Mouse (Mus musculus) myocyte (in vitro differentiated cells): ENCODE results near the gene Pabpn1. TPM values are rescaled to one million over a fixed set of nuclear protein-coding genes. Genes with fewer than 3 reads are reported as not detected.

Experiments
- H3K27me3 ChIP-seq: one replicate; pipeline ENCODE4 v1.6.1; 2011; ENCODE audit not compliant: control insufficient read depth, insufficient read depth, insufficient read length
- H3K36me3 ChIP-seq: one replicate; pipeline ENCODE4 v1.6.1; 2011; ENCODE audit not compliant: control insufficient read depth, insufficient read depth
- H3K4me2 ChIP-seq: one replicate; pipeline ENCODE4 v1.6.1; 2011; ENCODE audit warnings: low read depth, control low read depth
- H3K4me3 ChIP-seq: one replicate; pipeline ENCODE4 v1.5.1; 2011; ENCODE audit warnings: mild to moderate bottlenecking, control low read depth, moderate library complexity
- H3K79me2 ChIP-seq: one replicate; pipeline ENCODE4 v1.6.1; 2011; ENCODE audit not compliant: control insufficient read depth, insufficient read depth
- H3ac ChIP-seq: one replicate; pipeline ENCODE4 v1.6.1; 2011; ENCODE audit not compliant: control insufficient read depth, insufficient read length
- CEBPB ChIP-seq: IDR thresholded peaks from 2 replicates; pipeline ENCODE4 v1.6.1; 2011; ENCODE audit warnings: mild to moderate bottlenecking, moderate library complexity; ENCODE audit not compliant: poor library complexity, insufficient read depth, severe bottlenecking
- E2F4 ChIP-seq: IDR thresholded peaks from one replicate; pipeline ENCODE4 v1.6.1; 2011; ENCODE audit warnings: mild to moderate bottlenecking, control low read depth, moderate library complexity; ENCODE audit not compliant: insufficient read depth
- MAX ChIP-seq: IDR thresholded peaks from one replicate; pipeline ENCODE4 v1.6.1; 2011; ENCODE audit warnings: low read depth, mild to moderate bottlenecking, control low read depth
- MYOD1 ChIP-seq, 3 experiments: IDR thresholded peaks; one replicate each; pipeline ENCODE4 v1.6.1; 2011; ENCODE audit warnings: control low read depth in 2 of 3, low read depth in 2 of 3, mild to moderate bottlenecking in 2 of 3, moderate library complexity in 1 of 3; ENCODE audit not compliant: insufficient read length in 2 of 3, control insufficient read depth in 1 of 3
- MYOG ChIP-seq, 3 experiments: IDR thresholded peaks; one replicate each; pipeline ENCODE4 v1.6.1; 2011; ENCODE audit warnings: control low read depth in 2 of 3, low read depth in 2 of 3, mild to moderate bottlenecking in 2 of 3; ENCODE audit not compliant: insufficient read length in 2 of 3, control insufficient read depth in 1 of 3, insufficient read depth in 1 of 3
- POLR2A ChIP-seq: IDR thresholded peaks from one replicate; pipeline ENCODE4 v1.6.1; 2011; ENCODE audit warnings: low read depth, mild to moderate bottlenecking, control low read depth, moderate library complexity; ENCODE audit not compliant: insufficient read length
- POLR2AphosphoS2 ChIP-seq: IDR thresholded peaks from one replicate; pipeline ENCODE4 v1.6.1; 2011; ENCODE audit warnings: low read depth, control low read depth; ENCODE audit not compliant: insufficient read length
- REST ChIP-seq: IDR thresholded peaks from one replicate; pipeline ENCODE4 v1.6.1; 2011; ENCODE audit warnings: mild to moderate bottlenecking, control low read depth, moderate library complexity; ENCODE audit not compliant: insufficient read depth, insufficient read length
- SRF ChIP-seq: IDR thresholded peaks from one replicate; pipeline ENCODE4 v1.6.1; 2011; ENCODE audit warnings: low read depth; ENCODE audit not compliant: control insufficient read depth, insufficient read length
- TCF12 ChIP-seq: IDR thresholded peaks from one replicate; pipeline ENCODE4 v1.6.1; 2011; ENCODE audit warnings: mild to moderate bottlenecking, control low read depth; ENCODE audit not compliant: poor library complexity, insufficient read depth, severe bottlenecking
- TCF3 ChIP-seq: IDR thresholded peaks from one replicate; pipeline ENCODE4 v1.6.1; 2011; ENCODE audit warnings: low read depth, control low read depth; ENCODE audit not compliant: insufficient read length
- USF1 ChIP-seq: IDR thresholded peaks from one replicate; pipeline ENCODE4 v1.6.1; 2011; ENCODE audit warnings: low read depth, mild to moderate bottlenecking, control low read depth, moderate library complexity
- polyA plus RNA-seq: library from polyadenylated mRNA; unstranded; fragments of >200 nt; fragmentation: generic; extraction: Trizol; gene quantifications from one replicate; pipeline ENCODE4 v1.2.1, GENCODE M21; 2012; ENCODE audit warnings: missing spikeins

The Pabpn1 gene
- polyA plus RNA-seq, 1 experiment = 70.6 TPM

GRCm38 (mm10) chr14:54920076-54920685 lies 27.9 kb downstream of the Pabpn1 start:
- no peaks in the 10 kb centered on the region for H3K79me2 ChIP-seq
- H3ac ChIP-seq = no peak overlapping the region
- TF ChIP-seq TCF3 (no peak), MYOD1 (IDR thresholded peaks at IDR 0.05; ENCODE audit: control insufficient read depth in 1 of 3, insufficient read length in 2 of 3, low read depth in 2 of 3) (no peak), MAX (no peak), REST (no peak), POLR2A (no peak), SRF (no peak), MYOG (IDR thresholded peaks at IDR 0.05; ENCODE audit: control insufficient read depth in 1 of 3, insufficient read depth in 1 of 3, insufficient read length in 2 of 3, low read depth in 2 of 3) (no peak), USF1 (no peak), E2F4 (no peak), POLR2AphosphoS2 (no peak), TCF12 (no peak), CEBPB (no peak)
- H3K27me3 ChIP-seq = peaks cover 36% of the 10 kb centered on the region
- no peak overlapping the region for H3K4me2 ChIP-seq
- no peaks in the 10 kb centered on the region for H3K36me3 ChIP-seq
- no peak overlapping the region for H3K4me3 ChIP-seq

DNA sequence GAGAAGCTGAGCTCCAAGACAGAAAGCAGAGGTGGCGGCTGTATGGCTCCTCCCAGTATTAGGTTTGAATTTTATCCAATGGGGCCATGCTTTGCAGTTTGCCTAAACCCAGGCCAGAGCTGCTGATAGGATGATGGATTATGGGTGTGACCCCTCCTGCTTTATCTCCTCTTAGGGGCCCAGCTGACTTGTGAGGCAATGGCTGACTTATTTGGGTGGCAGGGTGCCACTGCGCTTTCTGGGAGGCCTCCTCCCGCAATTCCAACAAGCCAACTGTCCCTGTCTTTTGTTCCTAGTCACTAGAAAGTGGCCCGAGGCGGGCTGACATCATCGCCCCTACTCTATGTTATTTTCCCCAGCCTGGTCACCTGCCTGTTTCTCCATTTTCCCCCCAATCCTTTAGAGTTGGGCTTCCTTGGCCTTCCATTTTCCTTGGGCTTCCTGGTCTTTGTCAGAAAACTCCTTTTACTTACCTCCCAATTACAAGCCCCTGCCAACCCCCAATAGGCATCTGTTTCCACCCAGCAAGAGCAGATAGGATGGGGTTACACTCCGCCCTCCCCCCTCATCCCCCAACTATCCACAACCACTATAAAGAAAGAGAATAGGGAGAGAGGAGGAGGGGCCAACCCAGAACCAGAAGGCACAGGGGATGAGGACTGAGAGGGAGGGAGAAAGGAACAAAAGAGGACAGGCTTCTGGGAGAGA lies 32.5 kb downstream of the Pabpn1 start:
- H3K27me3 ChIP-seq = peaks cover 35% of the 10 kb centered on the region
- no peak overlapping the region for H3ac ChIP-seq
- no peaks in the 10 kb centered on the region for H3K36me3 ChIP-seq
- peak overlapping the region; percentile 24 for H3K4me2 ChIP-seq
- no peaks in the 10 kb centered on the region for H3K79me2 ChIP-seq
- no peak for TF ChIP-seq SRF
- TF ChIP-seq REST = no peak
- TF ChIP-seq MYOG (IDR thresholded peaks at IDR 0.05; ENCODE audit: control insufficient read depth in 1 of 3, insufficient read depth in 1 of 3, insufficient read length in 2 of 3, low read depth in 2 of 3) = no peak
- no peak for TF ChIP-seq TCF12
- no peak for TF ChIP-seq POLR2AphosphoS2
- TF ChIP-seq E2F4 = no peak
- no peak for TF ChIP-seq POLR2A
- TF ChIP-seq USF1 = no peak
- TF ChIP-seq MAX = no peak
- no peak for TF ChIP-seq MYOD1 (IDR thresholded peaks at IDR 0.05; ENCODE audit: control insufficient read depth in 1 of 3, insufficient read length in 2 of 3, low read depth in 2 of 3)
- TF ChIP-seq CEBPB = no peak
- H3K4me3 ChIP-seq = no peak overlapping the region

DNA sequence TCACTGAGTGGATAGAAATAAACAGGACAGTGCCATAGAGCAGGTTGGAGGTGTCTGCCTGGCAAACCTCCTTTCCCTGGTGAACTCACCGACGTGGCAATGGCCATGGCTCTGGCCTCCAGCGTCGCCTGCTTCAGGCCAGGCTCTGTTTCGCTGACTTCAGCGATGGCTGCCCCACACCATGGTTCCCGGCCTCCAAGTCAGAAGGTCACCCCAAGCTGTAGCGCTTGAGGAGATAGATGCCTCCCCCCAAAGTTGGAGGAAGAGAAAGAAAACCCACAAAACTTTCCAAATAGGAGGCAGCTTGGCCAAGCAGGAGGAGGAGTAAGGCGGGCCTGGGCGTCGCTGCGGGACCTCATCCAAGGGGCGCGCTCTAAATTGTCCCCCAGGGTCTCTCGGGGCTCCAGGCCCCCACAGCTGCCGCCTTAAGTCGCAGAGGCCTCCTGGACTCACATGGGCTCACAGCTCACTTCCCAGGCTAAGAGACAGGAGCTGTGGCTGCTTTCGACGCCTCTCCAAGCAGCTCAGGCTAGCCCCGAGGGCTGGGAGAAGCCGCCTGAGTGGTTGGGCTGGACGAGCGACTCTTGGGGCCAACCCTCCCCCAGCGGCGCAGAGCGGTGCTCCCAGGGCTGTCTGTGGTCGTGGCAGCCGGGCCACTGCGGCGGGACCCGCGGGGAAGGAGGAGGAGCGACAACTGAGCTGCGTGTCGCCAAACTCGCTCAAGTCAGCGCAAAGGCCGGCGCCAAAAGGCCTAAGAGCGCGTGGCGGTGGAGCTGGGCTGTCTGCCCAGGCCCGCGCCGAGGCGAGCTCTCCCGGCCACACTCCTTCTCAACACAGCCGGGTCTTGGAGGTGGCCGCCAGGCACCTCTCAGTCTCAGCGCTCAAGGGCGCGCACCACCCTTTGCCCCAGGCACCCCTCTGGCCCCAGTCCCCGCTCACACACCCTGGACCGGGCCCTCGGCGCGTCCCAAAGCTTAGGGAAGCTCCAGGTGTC lies 33.3 kb downstream of the Pabpn1 start, which contains the start of gene Efs:
TSS of gene Efs (minus strand) at position 778 of the 994 bp plus-strand sequence.
- TF ChIP-seq E2F4 = no peak
- peak in 1 of 3 experiments; percentile 11 for TF ChIP-seq MYOD1 (IDR thresholded peaks at IDR 0.05; ENCODE audit: control insufficient read depth in 1 of 3, insufficient read length in 2 of 3, low read depth in 2 of 3)
- H3K79me2 ChIP-seq = no peaks in the 10 kb centered on the region
- peak within 1 kb of the TSS; percentile 34 for H3K4me2 ChIP-seq
- no peak within 1 kb of the TSS for H3K4me3 ChIP-seq
- peaks cover 31% of the 10 kb centered on the region for H3K27me3 ChIP-seq
- H3K36me3 ChIP-seq = no peaks in the 10 kb centered on the region
- H3ac ChIP-seq = no peak within 1 kb of the TSS

DNA sequence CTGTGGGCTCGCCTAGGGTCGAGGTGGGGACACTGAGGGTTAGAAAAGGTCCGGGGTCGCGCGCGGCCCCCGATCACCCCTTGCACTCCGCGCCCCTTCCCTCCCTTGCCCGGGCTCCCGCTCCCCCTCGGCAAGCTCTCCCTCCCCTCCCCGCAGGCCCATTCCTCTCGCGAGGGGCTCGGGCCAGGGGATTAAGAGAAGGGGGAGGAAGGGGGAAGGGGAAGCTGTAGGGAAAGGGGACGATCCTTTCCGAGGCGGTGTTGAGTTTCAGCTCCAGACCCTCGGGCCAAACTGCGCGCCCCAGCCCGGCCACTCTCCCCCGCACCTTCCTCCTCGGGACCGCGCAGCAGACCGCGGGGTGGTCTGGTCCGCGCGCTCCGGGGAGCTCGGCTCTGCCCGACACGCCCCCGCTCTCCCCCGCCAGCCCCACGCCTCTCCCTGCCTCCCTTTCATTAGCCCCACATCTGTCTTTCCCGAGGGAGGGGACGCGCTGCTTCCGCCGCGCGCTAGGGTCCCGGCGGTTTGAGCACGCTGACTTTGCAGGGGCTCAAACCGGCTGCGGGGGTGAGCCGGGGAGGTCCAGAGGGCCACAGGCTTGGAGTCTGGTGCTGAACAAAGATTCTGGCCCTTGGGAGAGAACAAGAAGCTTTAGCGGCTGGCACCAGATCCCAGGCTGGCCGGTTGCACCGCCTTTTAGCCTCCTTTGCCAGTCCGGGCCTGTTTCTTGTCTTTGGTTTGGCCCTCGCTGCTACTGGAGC lies 34.3 kb downstream of the Pabpn1 start:
- H3K27me3 ChIP-seq = peaks cover 26% of the 10 kb centered on the region
- H3K36me3 ChIP-seq = no peaks in the 10 kb centered on the region
- no peak overlapping the region for H3K4me3 ChIP-seq
- H3K4me2 ChIP-seq = peak overlapping the region; percentile 34
- no peak overlapping the region for H3ac ChIP-seq
- no peaks in the 10 kb centered on the region for H3K79me2 ChIP-seq
- no peak for TF ChIP-seq POLR2AphosphoS2
- no peak for TF ChIP-seq E2F4
- TF ChIP-seq MYOG (IDR thresholded peaks at IDR 0.05; ENCODE audit: control insufficient read depth in 1 of 3, insufficient read depth in 1 of 3, insufficient read length in 2 of 3, low read depth in 2 of 3) = no peak
- no peak for TF ChIP-seq MAX
- no peak for TF ChIP-seq USF1
